ENCODE assay signal across 8 mouse cellular contexts in the genomic region with DNA sequence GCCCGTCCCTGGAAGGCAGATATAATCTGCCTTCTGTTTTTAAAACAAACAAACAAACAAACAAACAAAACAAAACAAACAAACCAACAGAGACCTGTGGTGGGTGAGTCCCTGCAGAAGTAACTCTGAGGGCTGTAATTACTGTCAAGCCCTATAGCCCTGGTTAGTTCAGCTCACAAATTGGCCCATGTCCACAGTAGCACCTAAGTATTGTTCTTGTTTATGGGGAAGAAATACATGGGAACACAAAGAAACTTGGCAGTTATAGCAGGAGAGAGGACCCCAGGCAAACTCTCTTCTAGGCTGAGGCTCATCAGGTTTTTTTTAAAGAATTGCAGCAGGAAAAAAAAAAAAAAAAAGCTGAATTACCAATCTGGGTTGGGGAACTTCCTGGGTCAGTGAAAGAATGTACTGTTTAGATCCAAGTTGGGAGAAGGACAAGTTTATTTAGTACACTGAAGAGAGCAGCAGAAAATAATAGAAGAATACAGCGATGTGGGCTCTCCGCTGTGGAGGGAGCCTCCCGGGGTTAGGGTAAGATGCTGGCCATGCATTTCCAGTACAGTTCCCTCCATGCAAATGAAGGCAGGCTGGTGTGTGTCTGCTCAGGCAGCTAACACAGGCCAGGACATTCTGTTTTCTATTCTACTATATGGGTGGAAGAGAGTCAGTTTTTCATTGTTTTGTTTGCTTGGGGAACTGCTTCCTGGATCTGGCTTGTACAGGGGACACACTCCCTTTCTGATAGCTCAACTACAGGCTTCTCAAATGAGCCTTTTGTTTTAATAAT. TPM values are rescaled to one million over a fixed set of nuclear protein-coding genes. Genes with fewer than 3 reads are reported as not detected.
DNase-seq lines count a peak whose midpoint lies in the region; ATAC-seq lines count a peak whose summit lies in the region.
"Had no signal": no experiment of that assay in that cellular context is flagged by ENCODE, and none has a peak within 500 bp of the region (broad histone marks: within the 10 kb centered on the region; RNA-seq: fewer than 3 reads in every experiment).

No protein-coding gene starts in this region.

- no peak overlapping the region for H3K4me3 ChIP-seq in lung, embryonic 15.5 days
- no peak overlapping the region for H3K4me3 ChIP-seq in embryonic facial prominence, embryonic 12.5 days
- H3K4me3 ChIP-seq in heart, embryonic 16.5 days (ENCODE audit: low read length) = no peak overlapping the region
- no peak overlapping the region for H3K4me3 ChIP-seq in neural tube, embryonic 14.5 days (ENCODE audit: low read depth, low read length)

- peak overlapping the region; percentile 9; the same call in 1 of the 2 replicates for H3K4me2 ChIP-seq in lung, embryonic 15.5 days
- H3K4me2 ChIP-seq in embryonic facial prominence, embryonic 12.5 days (replicated peaks) = no peak overlapping the region
- H3K4me2 ChIP-seq in heart, embryonic 16.5 days (ENCODE audit: low read depth, low read length) = no peak overlapping the region
- peak overlapping the region; percentile 4; the same call in 1 of the 2 replicates for H3K4me2 ChIP-seq in neural tube, embryonic 14.5 days (ENCODE audit: low read depth, low read length)

- DNase-seq in lung, adult 18-20 months = no peak
- DNase-seq in cerebellum, adult 9-10 months = no peak
- no peak for DNase-seq in thymus, postnatal 36 days
- DNase-seq: thymus, postnatal 25 days had no signal

- no peaks in the 10 kb centered on the region for H3K36me3 ChIP-seq in lung, embryonic 15.5 days
- H3K36me3 ChIP-seq in embryonic facial prominence, embryonic 12.5 days = no peaks in the 10 kb centered on the region
- H3K36me3 ChIP-seq in heart, embryonic 16.5 days (ENCODE audit: control insufficient read depth, insufficient read depth) = no peaks in the 10 kb centered on the region
- no peaks in the 10 kb centered on the region for H3K36me3 ChIP-seq in neural tube, embryonic 14.5 days (ENCODE audit: control insufficient read depth, insufficient read depth, low read length)

- H3K4me1 ChIP-seq in lung, embryonic 15.5 days = peaks cover 32% of the 10 kb centered on the region
- peaks cover 17% of the 10 kb centered on the region; the same call in 1 of the 2 replicates for H3K4me1 ChIP-seq in embryonic facial prominence, embryonic 12.5 days
- peaks cover 5% of the 10 kb centered on the region; the same call in 1 of the 2 replicates for H3K4me1 ChIP-seq in heart, embryonic 16.5 days (ENCODE audit: control insufficient read depth, insufficient read depth, low read length)
- no peaks in the 10 kb centered on the region for H3K4me1 ChIP-seq in neural tube, embryonic 14.5 days (ENCODE audit: control insufficient read depth, insufficient read depth, low read length)

- H3K9me3 ChIP-seq in lung, embryonic 15.5 days = no peaks in the 10 kb centered on the region
- no peaks in the 10 kb centered on the region for H3K9me3 ChIP-seq in embryonic facial prominence, embryonic 12.5 days
- no peaks in the 10 kb centered on the region for H3K9me3 ChIP-seq in heart, embryonic 16.5 days (replicated peaks; ENCODE audit: control insufficient read depth, low read length)
- no peaks in the 10 kb centered on the region for H3K9me3 ChIP-seq in neural tube, embryonic 14.5 days (ENCODE audit: control insufficient read depth, low read length)

- 35% methylated on average over 4 of the region's 4 CpGs for WGBS in lung, embryonic 15.5 days
- 32% methylated on average over 4 of the region's 4 CpGs for WGBS in embryonic facial prominence, embryonic 12.5 days
- WGBS in heart, embryonic 16.5 days = 48% methylated on average over 4 of the region's 4 CpGs
- 41% methylated on average over 4 of the region's 4 CpGs for WGBS in neural tube, embryonic 14.5 days

- ATAC-seq in lung, embryonic 15.5 days (ENCODE audit: borderline replicate concordance, extremely low read depth, low FRiP score, low TSS enrichment) = peak; percentile 56; the same call in 1 of the 2 replicates
- no peak for ATAC-seq in embryonic facial prominence, embryonic 12.5 days (ENCODE audit: insufficient number of reproducible peaks, insufficient read depth, low FRiP score, low TSS enrichment)
- ATAC-seq in heart, embryonic 16.5 days (replicated peaks; ENCODE audit: extremely low read depth, insufficient read depth, low FRiP score) = peak; percentile 20
- no peak for ATAC-seq in neural tube, embryonic 14.5 days (ENCODE audit: low read depth)

- no peaks in the 10 kb centered on the region for H3K27me3 ChIP-seq in lung, embryonic 15.5 days
- no peaks in the 10 kb centered on the region for H3K27me3 ChIP-seq in embryonic facial prominence, embryonic 12.5 days
- H3K27me3 ChIP-seq in heart, embryonic 16.5 days (ENCODE audit: control insufficient read depth, insufficient read depth, low read length) = no peaks in the 10 kb centered on the region
- H3K27me3 ChIP-seq in neural tube, embryonic 14.5 days (ENCODE audit: control insufficient read depth, insufficient read depth, low read length) = no peaks in the 10 kb centered on the region

- H3K27ac ChIP-seq in lung, embryonic 15.5 days = peak overlapping the region; percentile 82
- peak overlapping the region; percentile 41; the same call in 1 of the 2 replicates for H3K27ac ChIP-seq in embryonic facial prominence, embryonic 12.5 days
- H3K27ac ChIP-seq in heart, embryonic 16.5 days (ENCODE audit: low read length) = peak overlapping the region; percentile 87
- no peak overlapping the region for H3K27ac ChIP-seq in neural tube, embryonic 14.5 days (ENCODE audit: low read depth, low read length)

- H3K9ac ChIP-seq in lung, embryonic 15.5 days = no peak overlapping the region
- H3K9ac ChIP-seq in embryonic facial prominence, embryonic 12.5 days = no peak overlapping the region
- no peak overlapping the region for H3K9ac ChIP-seq in heart, embryonic 16.5 days (ENCODE audit: low read length)
- no peak overlapping the region for H3K9ac ChIP-seq in neural tube, embryonic 14.5 days (replicated peaks; ENCODE audit: low read depth, low read length)

RNA-seq across cellular contexts. Expression of gene Tmem158, which starts 22.1 kb away (rescaled TPM):
- polyA plus RNA-seq in lung, embryonic 15.5 days (2015; fragmentation: Nextera tagmentation; extraction: Ambion mirVana) = 17.3 and 19.1 TPM in 2 replicates
- 11.1 and 11.3 TPM in 2 replicates for polyA plus RNA-seq in embryonic facial prominence, embryonic 12.5 days (2016; fragmentation: Nextera tagmentation; extraction: Ambion mirVana)
- polyA plus RNA-seq in heart, embryonic 16.5 days (2015; fragmentation: Nextera tagmentation; extraction: Ambion mirVana) = 6.5 and 7.4 TPM in 2 replicates
- 30.4 and 37.2 TPM in 2 replicates for polyA plus RNA-seq in neural tube, embryonic 14.5 days (2014; fragmentation: Nextera tagmentation; extraction: Ambion mirVana)

RNA-seq across cellular contexts. Expression of gene Cdcp1, which starts 22.6 kb away (rescaled TPM):
- polyA plus RNA-seq in lung, embryonic 15.5 days (2015; fragmentation: Nextera tagmentation; extraction: Ambion mirVana) = 10.8 and 11.8 TPM in 2 replicates
- polyA plus RNA-seq in embryonic facial prominence, embryonic 12.5 days (2016; fragmentation: Nextera tagmentation; extraction: Ambion mirVana) = 6.2 and 6.3 TPM in 2 replicates
- polyA plus RNA-seq in heart, embryonic 16.5 days (2015; fragmentation: Nextera tagmentation; extraction: Ambion mirVana) = 1.7 and 2.2 TPM in 2 replicates
- polyA plus RNA-seq in neural tube, embryonic 14.5 days (2014; fragmentation: Nextera tagmentation; extraction: Ambion mirVana) = 0.08 and 0.17 TPM in 2 replicates

Comparison
In these comparisons a context has a peak if more than half of its experiments do, and no peak if none do; other contexts are left out.
1. ATAC-seq: peak in lung, embryonic 15.5 days (single experiment) and heart, embryonic 16.5 days (single experiment); none in embryonic facial prominence, embryonic 12.5 days (single experiment) and neural tube, embryonic 14.5 days (single experiment).
2. H3K4me2 ChIP-seq: peak in lung, embryonic 15.5 days (single experiment) and neural tube, embryonic 14.5 days (single experiment); none in embryonic facial prominence, embryonic 12.5 days (single experiment) and heart, embryonic 16.5 days (single experiment).